Mouse (Mus musculus): ENCODE results near the gene Enox1. TPM values are rescaled to one million over a fixed set of nuclear protein-coding genes. Genes with fewer than 3 reads are reported as not detected.
"Not testable (repeated sequence)": the region's sequence is repeated elsewhere in the genome, so short reads cannot be mapped to it uniquely, and the experiment has no call there.

Gene Enox1
- 6.6 and 6.8 TPM in 2 replicates for polyA plus RNA-seq (2015; fragmentation: Nextera tagmentation; extraction: Ambion mirVana)

DNA sequence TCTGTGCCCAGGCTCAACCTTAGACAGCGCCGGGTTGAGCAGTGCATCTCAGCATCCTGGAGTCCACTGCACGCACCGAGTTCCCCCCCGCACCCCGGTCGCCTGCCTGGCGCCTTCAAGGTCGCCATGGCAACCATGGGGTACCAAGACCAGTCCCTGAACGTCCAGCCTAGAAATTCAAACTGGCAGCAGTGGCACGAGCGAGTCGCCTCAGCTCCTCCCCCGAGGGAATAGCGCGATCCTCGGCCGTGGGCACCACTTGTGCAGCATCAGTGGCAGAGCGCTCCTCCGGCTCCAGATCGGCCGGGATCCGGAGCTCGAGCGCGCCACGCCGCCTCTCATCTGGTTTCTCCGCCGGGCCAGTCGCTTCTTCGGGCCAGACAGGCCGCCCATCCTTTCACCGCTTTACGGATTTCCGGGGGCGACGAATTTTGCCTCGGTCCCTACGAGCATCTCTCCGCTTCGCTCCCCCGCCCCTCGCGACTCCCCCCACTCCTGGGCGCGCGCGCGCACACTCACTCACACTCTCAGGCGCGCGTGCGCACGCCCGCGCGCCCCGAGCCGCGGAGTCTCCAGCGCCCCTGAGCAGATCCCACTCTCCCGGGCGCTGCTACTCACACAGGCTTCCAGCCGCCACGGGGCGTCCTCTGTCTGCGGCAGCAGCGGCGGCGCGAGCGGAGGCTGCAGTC is at the start of gene Enox1:
TSS of gene Enox1 (plus strand) at position 542 of the 689 bp plus-strand sequence.
- WGBS = 0% methylated on average over 69 of the region's 73 CpGs
- peak within 1 kb of the TSS; percentile 52 for H3K9ac ChIP-seq (ENCODE audit: low read depth, low read length)
- H3K9me3 ChIP-seq (replicated peaks; ENCODE audit: low read length) = no peaks in the 10 kb centered on the region
- 0 out of 2 replicates have a peak, but pooled peaks cover 7% of the 10 kb centered on the region for H3K27me3 ChIP-seq (ENCODE audit: insufficient read depth, low read length)
- TF ChIP-seq CTCF (IDR thresholded peaks at IDR 0.05; ENCODE audit: low read depth) = peak; percentile 38
- DNase-seq (ENCODE audit: low spot score) (peak; percentile 87), ATAC-seq (replicated peaks; ENCODE audit: low FRiP score, low read depth) (peak; percentile 71)
- H3K4me1 ChIP-seq (replicated peaks; ENCODE audit: insufficient read depth, low read length) = no peaks in the 10 kb centered on the region; the same call in 1 of the 2 replicates
- H3K27ac ChIP-seq = no peak within 1 kb of the TSS
- peak within 1 kb of the TSS; percentile 100 for H3K4me2 ChIP-seq (ENCODE audit: low read length)
- H3K4me3 ChIP-seq (replicated peaks; ENCODE audit: low read depth, low read length) = peak within 1 kb of the TSS; percentile 68
- H3K36me3 ChIP-seq (ENCODE audit: insufficient read depth, low read length) = no peaks in the 10 kb centered on the region

DNA sequence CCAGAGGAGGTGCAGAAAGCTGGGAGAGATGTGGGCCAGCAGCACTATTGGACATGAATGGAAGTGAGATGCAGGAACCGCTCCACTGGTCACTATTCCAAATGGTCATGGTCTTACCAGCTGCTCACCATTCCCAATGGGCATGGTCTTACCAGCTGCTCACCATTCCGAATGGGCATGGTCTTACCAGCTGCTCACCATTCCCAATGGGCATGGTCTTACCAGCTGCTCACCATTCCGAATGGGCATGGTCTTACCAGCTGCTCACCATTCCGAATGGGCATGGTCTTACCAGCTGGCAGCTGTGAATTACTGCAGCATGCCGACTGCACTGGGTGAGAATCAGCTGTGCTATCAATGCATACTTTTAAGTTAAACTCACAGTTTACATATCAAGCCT is 45.9 kb upstream of the Enox1 start:
- not testable (repeated sequence) for ATAC-seq (replicated peaks; ENCODE audit: low FRiP score, low read depth); H3K4me2 ChIP-seq (ENCODE audit: low read length); H3K27me3 ChIP-seq (ENCODE audit: insufficient read depth, low read length); H3K27ac ChIP-seq; H3K4me3 ChIP-seq (replicated peaks; ENCODE audit: low read depth, low read length); DNase-seq (ENCODE audit: low spot score); H3K9ac ChIP-seq (ENCODE audit: low read depth, low read length); H3K4me1 ChIP-seq (replicated peaks; ENCODE audit: insufficient read depth, low read length); H3K9me3 ChIP-seq (replicated peaks; ENCODE audit: low read length); H3K36me3 ChIP-seq (ENCODE audit: insufficient read depth, low read length)
- 91% methylated on average over 5 of the region's 5 CpGs for WGBS

DNA sequence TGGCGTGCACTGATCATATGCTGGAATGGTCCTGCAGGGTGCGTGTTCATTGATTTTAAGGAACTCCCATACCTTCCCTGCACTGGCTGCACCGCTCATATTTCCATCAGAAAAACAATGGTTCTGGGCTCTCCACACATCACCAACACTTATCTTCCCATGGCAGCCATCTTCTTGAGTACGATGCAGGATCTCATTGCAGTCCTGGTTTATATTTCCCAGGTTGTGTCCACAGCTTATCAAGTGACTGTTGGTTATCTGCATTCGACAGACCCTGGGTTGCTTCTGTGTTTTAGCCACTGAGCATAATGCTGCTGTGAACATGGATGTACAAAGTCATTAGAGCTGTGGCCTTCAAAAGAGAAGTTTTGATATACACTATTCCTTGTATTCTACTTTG is 26.0 kb upstream of the Enox1 start:
- Histone ChIP-seq H3K27ac (no peak overlapping the region), H3K4me3 (replicated peaks; ENCODE audit: low read depth, low read length) (no peak overlapping the region), H3K36me3 (ENCODE audit: insufficient read depth, low read length) (no peaks in the 10 kb centered on the region), H3K9me3 (replicated peaks; ENCODE audit: low read length) (no peaks in the 10 kb centered on the region), H3K4me2 (ENCODE audit: low read length) (no peak overlapping the region), H3K4me1 (replicated peaks; ENCODE audit: insufficient read depth, low read length) (no peaks in the 10 kb centered on the region), H3K27me3 (ENCODE audit: insufficient read depth, low read length) (no peaks in the 10 kb centered on the region), H3K9ac (ENCODE audit: low read depth, low read length) (no peak overlapping the region)
- WGBS = 92% methylated on average over 5 of the region's 5 CpGs
- DNase-seq (ENCODE audit: low spot score) (no peak), ATAC-seq (replicated peaks; ENCODE audit: low FRiP score, low read depth) (no peak)
- TF ChIP-seq CTCF (IDR thresholded peaks at IDR 0.05; ENCODE audit: low read depth) = no peak

DNA sequence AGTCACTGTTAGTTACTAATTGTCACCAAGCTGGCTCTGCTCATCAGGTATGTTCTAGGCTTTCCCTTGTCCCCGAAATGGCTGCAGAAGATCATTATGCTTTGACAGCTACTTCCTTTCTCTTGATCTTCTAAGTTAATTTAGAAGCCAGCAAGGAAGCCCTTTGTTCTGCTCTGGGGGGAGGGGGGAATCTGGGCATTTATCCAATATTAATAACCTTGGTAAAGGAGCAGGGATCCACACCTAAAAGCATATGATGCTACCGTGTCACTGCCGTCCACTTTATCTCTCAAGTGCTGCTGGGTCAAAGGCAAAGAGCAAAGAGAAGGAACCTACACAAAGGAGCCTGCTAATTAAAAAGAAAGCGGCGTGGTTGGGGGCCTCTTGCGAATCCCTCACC is 19.6 kb upstream of the Enox1 start:
- no peak for ATAC-seq (replicated peaks; ENCODE audit: low FRiP score, low read depth)
- Histone ChIP-seq H3K4me1 (replicated peaks; ENCODE audit: insufficient read depth, low read length) (no peaks in the 10 kb centered on the region), H3K4me2 (ENCODE audit: low read length) (no peak overlapping the region), H3K27ac (no peak overlapping the region), H3K36me3 (ENCODE audit: insufficient read depth, low read length) (no peaks in the 10 kb centered on the region), H3K4me3 (replicated peaks; ENCODE audit: low read depth, low read length) (no peak overlapping the region), H3K9me3 (replicated peaks; ENCODE audit: low read length) (no peaks in the 10 kb centered on the region), H3K27me3 (ENCODE audit: insufficient read depth, low read length) (no peaks in the 10 kb centered on the region), H3K9ac (ENCODE audit: low read depth, low read length) (no peak overlapping the region)
- 56% methylated on average over 6 of the region's 6 CpGs for WGBS
- DNase-seq (ENCODE audit: low spot score) = no peak
- TF ChIP-seq CTCF (IDR thresholded peaks at IDR 0.05; ENCODE audit: low read depth) = no peak

DNA sequence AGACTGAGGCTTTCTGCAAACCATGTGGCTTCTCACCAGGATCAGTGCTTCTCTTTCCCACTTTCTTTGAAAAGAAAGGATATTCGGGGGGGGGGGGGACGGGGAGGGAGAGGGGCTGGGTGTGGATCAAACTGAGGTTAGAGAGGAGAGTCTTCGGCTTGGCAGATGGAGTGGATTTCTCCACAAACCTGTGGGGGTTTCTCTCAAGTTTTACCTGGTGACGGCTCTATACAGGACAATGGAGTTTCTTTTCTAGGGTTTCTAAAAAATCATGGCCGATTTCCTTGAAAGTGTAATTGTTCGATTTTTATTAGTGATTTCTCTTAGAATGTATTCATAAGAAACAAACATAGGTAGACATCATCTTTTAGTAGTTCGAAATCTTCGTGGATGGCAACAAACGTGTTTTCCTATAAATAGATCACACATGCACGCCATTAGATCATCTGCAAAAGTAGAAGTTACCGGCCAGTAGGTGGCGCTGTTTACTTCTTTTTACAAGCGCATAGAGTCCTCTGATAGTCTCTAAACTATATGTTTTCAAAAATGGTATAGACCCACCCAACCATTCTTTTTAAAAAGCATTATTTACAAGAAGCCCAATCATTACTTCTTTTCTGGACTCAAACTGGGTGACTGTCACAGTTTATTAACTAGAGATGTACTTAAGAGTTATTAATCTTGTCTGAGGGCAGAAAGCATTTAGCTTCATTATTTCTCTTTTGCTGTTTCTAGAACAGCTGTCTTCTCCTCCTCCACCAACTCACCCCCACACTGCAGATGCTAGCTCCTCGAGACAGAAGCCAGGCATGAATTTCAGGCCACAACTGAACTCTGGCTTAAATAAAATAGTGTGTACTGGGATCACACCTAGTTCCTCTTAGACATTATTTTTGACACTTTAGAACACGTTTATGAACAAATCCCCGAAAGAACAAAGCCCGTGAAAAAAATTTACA is 15.0 kb upstream of the Enox1 start:
- Histone ChIP-seq H3K9ac (ENCODE audit: low read depth, low read length) (no peak overlapping the region), H3K27me3 (ENCODE audit: insufficient read depth, low read length) (no peaks in the 10 kb centered on the region), H3K27ac (no peak overlapping the region), H3K9me3 (replicated peaks; ENCODE audit: low read length) (no peaks in the 10 kb centered on the region), H3K36me3 (ENCODE audit: insufficient read depth, low read length) (no peaks in the 10 kb centered on the region), H3K4me3 (replicated peaks; ENCODE audit: low read depth, low read length) (no peak overlapping the region), H3K4me2 (ENCODE audit: low read length) (no peak overlapping the region), H3K4me1 (replicated peaks; ENCODE audit: insufficient read depth, low read length) (no peaks in the 10 kb centered on the region)
- no peak for ATAC-seq (replicated peaks; ENCODE audit: low FRiP score, low read depth)
- DNase-seq (ENCODE audit: low spot score) = peak; percentile 91
- 26% methylated on average over 16 of the region's 17 CpGs for WGBS
- peak; percentile 86 for TF ChIP-seq CTCF (IDR thresholded peaks at IDR 0.05; ENCODE audit: low read depth)

DNA sequence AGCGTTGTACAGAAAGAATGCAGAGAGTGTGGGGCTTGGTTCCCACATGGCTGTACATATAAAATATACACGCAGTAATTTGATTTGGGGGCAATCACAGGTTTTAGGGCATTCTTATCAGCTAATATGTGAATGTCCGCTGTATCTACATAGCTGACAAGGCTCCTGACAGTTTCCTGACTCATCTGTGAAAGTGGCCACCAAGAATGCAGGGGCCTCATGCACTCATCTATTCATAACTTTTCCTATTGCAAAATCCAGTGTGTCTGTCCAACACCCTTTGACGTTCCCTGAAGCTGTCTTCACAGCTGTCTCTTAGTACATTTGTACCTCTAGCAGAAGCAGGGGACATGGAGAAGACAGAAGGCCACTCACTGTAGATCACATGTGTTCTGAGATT is 11.5 kb upstream of the Enox1 start:
- Histone ChIP-seq H3K9ac (ENCODE audit: low read depth, low read length) (no peak overlapping the region), H3K36me3 (ENCODE audit: insufficient read depth, low read length) (no peaks in the 10 kb centered on the region), H3K4me1 (replicated peaks; ENCODE audit: insufficient read depth, low read length) (no peaks in the 10 kb centered on the region), H3K27me3 (ENCODE audit: insufficient read depth, low read length) (no peaks in the 10 kb centered on the region), H3K4me2 (ENCODE audit: low read length) (no peak overlapping the region), H3K27ac (no peak overlapping the region), H3K9me3 (replicated peaks; ENCODE audit: low read length) (no peaks in the 10 kb centered on the region), H3K4me3 (replicated peaks; ENCODE audit: low read depth, low read length) (no peak overlapping the region)
- no peak for DNase-seq (ENCODE audit: low spot score)
- ATAC-seq (replicated peaks; ENCODE audit: low FRiP score, low read depth) = no peak
- TF ChIP-seq CTCF (IDR thresholded peaks at IDR 0.05; ENCODE audit: low read depth) = no peak
- WGBS = 84% methylated on average over 4 of the region's 4 CpGs

Measured in kidney, postnatal 0 days (tissue).